Mouse (Mus musculus): Measurements from ENCODE around the gene Ptprj. TPM values are rescaled to one million over a fixed set of nuclear protein-coding genes. Genes with fewer than 3 reads are reported as not detected.

Gene Ptprj
- polyA plus RNA-seq, 1 experiment: 23.2 TPM

GRCm38 (mm10) chr2:90488690-90489590 is 91.5 kb downstream of the Ptprj start:
- H3K4me3 ChIP-seq (ENCODE audit: insufficient read depth, low read depth, low read length): no peak overlapping the region
- no peak for TF ChIP-seq POLR2A (IDR thresholded peaks at IDR 0.05; ENCODE audit: low read depth, low read length)
- no peak for TF ChIP-seq CTCF (conservative IDR thresholded peaks at IDR 0.05; ENCODE audit: insufficient read depth, insufficient read length, low read depth, low read length)
- H3K27ac ChIP-seq (ENCODE audit: insufficient read depth, low read depth, low read length): peak overlapping the region; percentile 25
- DNase-seq: peak; percentile 39
- no peaks in the 10 kb centered on the region for H3K36me3 ChIP-seq (ENCODE audit: control insufficient read depth, insufficient read depth, low read length)
- H3K27me3 ChIP-seq (replicated peaks; ENCODE audit: control insufficient read depth, insufficient read depth, low read length): no peaks in the 10 kb centered on the region
- H3K4me1 ChIP-seq (ENCODE audit: control insufficient read depth, insufficient read depth, low read length): peaks cover 40% of the 10 kb centered on the region
- WGBS: 61% methylated on average over 8 of the region's 8 CpGs

- no peaks in the 10 kb centered on the region for H3K36me3 ChIP-seq (ENCODE audit: control insufficient read depth, insufficient read depth, low read length)
- WGBS: 67% methylated on average over 11 of the region's 11 CpGs
- peak overlapping the region; percentile 70; the same call in 1 of the 2 replicates for H3K27ac ChIP-seq (ENCODE audit: insufficient read depth, low read depth, low read length)
Measured at GRCm38 (mm10) chr2:90487471-90488238, 92.8 kb downstream of the Ptprj start.

DNA sequence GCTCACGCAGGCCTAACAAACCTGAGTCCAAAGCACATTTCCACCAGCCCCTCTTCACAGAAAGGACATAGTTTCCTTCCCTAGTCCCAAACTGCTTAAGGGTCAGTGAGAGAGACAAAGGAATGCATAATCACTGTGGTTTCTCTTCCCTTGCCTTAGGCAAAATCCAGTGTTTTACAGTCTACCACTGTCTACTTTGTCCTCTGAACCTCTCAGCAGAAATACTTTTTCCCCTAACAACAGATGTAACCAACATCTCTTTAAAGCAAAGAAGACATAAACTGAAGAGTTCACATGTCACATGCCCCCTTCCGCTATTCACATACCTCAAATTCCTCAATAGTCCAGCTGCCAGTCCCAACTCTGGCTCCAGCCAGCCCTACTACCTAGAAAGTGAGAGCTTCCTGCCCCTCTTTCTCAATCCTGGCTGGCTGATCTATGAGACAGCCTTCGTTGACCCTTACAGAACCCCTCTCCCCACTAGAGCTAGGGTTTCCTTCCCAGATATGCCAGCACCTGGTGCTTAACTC is 94.2 kb downstream of the Ptprj start:
- TF ChIP-seq CTCF (conservative IDR thresholded peaks at IDR 0.05; ENCODE audit: insufficient read depth, insufficient read length, low read depth, low read length) (no peak), POLR2A (IDR thresholded peaks at IDR 0.05; ENCODE audit: low read depth, low read length) (no peak)
- no peaks in the 10 kb centered on the region for H3K36me3 ChIP-seq (ENCODE audit: control insufficient read depth, insufficient read depth, low read length)
- peaks cover 37% of the 10 kb centered on the region for H3K4me1 ChIP-seq (ENCODE audit: control insufficient read depth, insufficient read depth, low read length)
- no peak for DNase-seq
- H3K27ac ChIP-seq (ENCODE audit: insufficient read depth, low read depth, low read length): peak overlapping the region; percentile 46; the same call in 1 of the 2 replicates
- WGBS: 34% methylated on average over 3 of the region's 3 CpGs
- H3K4me3 ChIP-seq (ENCODE audit: insufficient read depth, low read depth, low read length): no peak overlapping the region
- H3K27me3 ChIP-seq (replicated peaks; ENCODE audit: control insufficient read depth, insufficient read depth, low read length): no peaks in the 10 kb centered on the region

More at GRCm38 (mm10) chr2:90487471-90488238, 92.8 kb downstream of the Ptprj start:
- peak; percentile 61 for DNase-seq
- Histone ChIP-seq H3K27me3 (replicated peaks; ENCODE audit: control insufficient read depth, insufficient read depth, low read length) (no peaks in the 10 kb centered on the region), H3K4me1 (ENCODE audit: control insufficient read depth, insufficient read depth, low read length) (peaks cover 37% of the 10 kb centered on the region), H3K4me3 (ENCODE audit: insufficient read depth, low read depth, low read length) (no peak overlapping the region)
- TF ChIP-seq POLR2A (IDR thresholded peaks at IDR 0.05; ENCODE audit: low read depth, low read length): no peak

GRCm38 (mm10) chr2:90481505-90481904 is 98.9 kb downstream of the Ptprj start:
- no peak for DNase-seq
- H3K36me3 ChIP-seq (ENCODE audit: control insufficient read depth, insufficient read depth, low read length): no peaks in the 10 kb centered on the region
- peaks cover 14% of the 10 kb centered on the region for H3K4me1 ChIP-seq (ENCODE audit: control insufficient read depth, insufficient read depth, low read length)
- no peak for TF ChIP-seq POLR2A (IDR thresholded peaks at IDR 0.05; ENCODE audit: low read depth, low read length)
- TF ChIP-seq CTCF (conservative IDR thresholded peaks at IDR 0.05; ENCODE audit: insufficient read depth, insufficient read length, low read depth, low read length): no peak
- H3K27ac ChIP-seq (ENCODE audit: insufficient read depth, low read depth, low read length): no peak overlapping the region
- no peak overlapping the region for H3K4me3 ChIP-seq (ENCODE audit: insufficient read depth, low read depth, low read length)
- H3K27me3 ChIP-seq (replicated peaks; ENCODE audit: control insufficient read depth, insufficient read depth, low read length): no peaks in the 10 kb centered on the region
- 79% methylated on average over 6 of the region's 6 CpGs for WGBS

DNA sequence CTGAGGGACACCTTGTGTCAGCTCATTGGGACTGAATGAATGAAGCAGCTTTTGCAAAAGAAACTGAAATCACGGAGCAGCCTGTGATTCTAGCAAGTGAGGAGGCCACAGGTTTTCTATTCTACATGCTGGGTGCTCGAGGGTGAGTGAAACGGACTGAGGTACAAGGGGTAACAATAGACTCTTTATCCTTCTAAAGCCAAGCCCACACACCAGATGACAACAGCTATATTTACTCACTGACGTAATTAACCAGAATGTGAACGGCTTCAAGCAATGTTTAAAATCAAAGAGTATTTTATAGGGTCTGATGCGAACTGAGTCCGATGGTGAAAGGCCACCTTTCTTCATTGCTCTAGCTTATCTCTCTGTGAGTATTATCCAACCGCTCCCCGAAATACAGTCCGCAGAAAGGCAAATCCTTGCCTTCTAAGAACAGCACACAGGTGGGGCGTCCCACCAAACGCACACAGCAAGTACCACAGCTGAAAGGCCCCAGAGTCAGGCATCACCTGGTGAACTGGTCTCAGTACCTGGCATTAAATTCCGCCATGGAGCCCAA is 99.6 kb downstream of the Ptprj start:
- Histone ChIP-seq H3K4me3 (ENCODE audit: insufficient read depth, low read depth, low read length) (no peak overlapping the region), H3K27ac (ENCODE audit: insufficient read depth, low read depth, low read length) (no peak overlapping the region), H3K27me3 (replicated peaks; ENCODE audit: control insufficient read depth, insufficient read depth, low read length) (no peaks in the 10 kb centered on the region), H3K4me1 (ENCODE audit: control insufficient read depth, insufficient read depth, low read length) (peaks cover 11% of the 10 kb centered on the region), H3K36me3 (ENCODE audit: control insufficient read depth, insufficient read depth, low read length) (no peaks in the 10 kb centered on the region)
- 84% methylated on average over 13 of the region's 13 CpGs for WGBS
- TF ChIP-seq POLR2A (IDR thresholded peaks at IDR 0.05; ENCODE audit: low read depth, low read length): no peak
- no peak for TF ChIP-seq CTCF (conservative IDR thresholded peaks at IDR 0.05; ENCODE audit: insufficient read depth, insufficient read length, low read depth, low read length)
- no peak for DNase-seq

- no peak for DNase-seq
- 81% methylated on average over 7 of the region's 7 CpGs for WGBS
- no peak overlapping the region for H3K4me3 ChIP-seq (ENCODE audit: insufficient read depth, low read depth, low read length)
- H3K27me3 ChIP-seq (replicated peaks; ENCODE audit: control insufficient read depth, insufficient read depth, low read length): no peaks in the 10 kb centered on the region
- no peak overlapping the region for H3K27ac ChIP-seq (ENCODE audit: insufficient read depth, low read depth, low read length)
- no peaks in the 10 kb centered on the region for H3K36me3 ChIP-seq (ENCODE audit: control insufficient read depth, insufficient read depth, low read length)
- TF ChIP-seq POLR2A (IDR thresholded peaks at IDR 0.05; ENCODE audit: low read depth, low read length) (no peak), CTCF (conservative IDR thresholded peaks at IDR 0.05; ENCODE audit: insufficient read depth, insufficient read length, low read depth, low read length) (no peak)
- H3K4me1 ChIP-seq (ENCODE audit: control insufficient read depth, insufficient read depth, low read length): peaks cover 13% of the 10 kb centered on the region; the same call in 1 of the 2 replicates
Measured at GRCm38 (mm10) chr2:90478531-90478930, 101.9 kb downstream of the Ptprj start.

Data from kidney, adult 2 months (tissue).